Mouse (Mus musculus): Measurements from ENCODE around the gene Zdhhc5. TPM values are rescaled to one million over a fixed set of nuclear protein-coding genes. Genes with fewer than 3 reads are reported as not detected.

The Zdhhc5 gene
- 29.0 TPM for polyA plus RNA-seq (2017; shearing (Covaris generic))

DNA sequence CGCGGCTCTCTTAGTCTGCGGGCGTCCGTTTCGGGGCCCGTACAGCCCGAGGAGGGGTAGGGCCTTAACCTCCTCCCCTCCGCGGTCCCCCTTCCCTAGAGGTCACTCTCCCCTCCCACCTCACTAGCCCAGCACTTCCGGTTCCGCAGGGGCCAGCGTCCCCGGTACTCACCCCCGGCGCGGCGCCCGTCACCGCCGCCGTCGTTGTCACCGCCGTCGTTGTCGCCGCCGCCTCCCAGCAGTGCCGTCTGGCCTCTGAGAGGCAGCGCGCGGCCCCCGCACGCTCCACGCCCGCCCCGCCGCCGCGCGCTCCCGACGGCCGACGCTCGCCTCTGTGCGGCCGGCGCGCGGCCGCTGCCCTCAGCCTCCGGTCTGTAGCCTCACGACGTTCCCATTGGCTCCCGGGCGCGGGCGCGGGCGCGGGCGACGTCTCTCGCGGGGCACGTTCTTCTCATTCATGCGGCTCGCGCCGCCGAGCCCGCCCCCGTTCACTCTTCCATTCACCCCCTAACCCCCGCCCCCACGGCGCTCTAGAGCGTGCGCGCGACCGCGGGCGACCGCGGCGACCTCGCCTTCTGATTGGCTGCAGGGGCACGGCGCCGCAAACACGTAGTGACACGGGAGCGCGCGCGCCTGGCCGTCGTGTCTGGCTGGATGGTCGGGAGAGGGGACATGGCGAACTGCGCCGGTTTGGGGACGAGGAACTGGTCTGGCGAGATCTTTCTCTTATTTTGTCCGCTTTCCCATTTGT, at the start of gene Zdhhc5:
TSS of gene Zdhhc5 (minus strand) at position 370 of the 751 bp plus-strand sequence.

DNA sequence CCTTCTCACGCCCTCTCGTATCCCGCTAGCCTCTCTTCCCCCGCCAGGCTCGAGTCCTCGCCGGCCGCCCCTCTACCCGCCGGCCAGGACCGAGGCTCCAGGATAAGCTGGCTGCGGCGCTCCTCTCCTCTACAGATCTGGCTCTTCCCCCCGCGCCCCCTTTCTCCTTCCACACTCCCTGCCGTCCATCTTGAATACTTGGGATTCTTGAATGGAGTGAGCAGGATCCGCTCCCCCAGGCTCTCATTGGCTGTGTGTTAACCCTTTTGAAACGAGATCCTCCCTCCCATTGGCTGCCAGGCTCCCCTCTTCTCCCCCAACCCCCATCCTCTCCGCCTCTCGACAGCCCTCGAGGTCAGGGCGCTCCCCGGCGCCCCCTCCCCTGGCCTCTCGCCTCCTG, 28.6 kb upstream of the Zdhhc5 start, which contains the start of gene Gm19426:
TSS of gene Gm19426 (minus strand) at position 95 of the 400 bp plus-strand sequence.

GRCm38 (mm10) chr2:84733579-84734300, 18.8 kb upstream of the Zdhhc5 start, which contains the start of gene Ypel4:
Gene Ypel4 (plus strand): TSS chr2:84734058.

GRCm38 (mm10) chr2:84727172-84727858, 12.3 kb upstream of the Zdhhc5 start, which contains the start of gene Clp1:
Gene Clp1 (minus strand): TSS chr2:84727350.

GRCm38 (mm10) chr2:84679016-84679415, 36.0 kb downstream of the Zdhhc5 start, which contains the start of gene Tmx2:
Gene Tmx2 (minus strand): TSS chr2:84679140.

GRCm38 (mm10) chr2:84677968-84678880, 36.8 kb downstream of the Zdhhc5 start, which contains the start of the genes Gm28635 and Med19:
Gene Gm28635 (minus strand): TSS chr2:84678041.
Gene Med19 (plus strand): TSS chr2:84678402.

DNA sequence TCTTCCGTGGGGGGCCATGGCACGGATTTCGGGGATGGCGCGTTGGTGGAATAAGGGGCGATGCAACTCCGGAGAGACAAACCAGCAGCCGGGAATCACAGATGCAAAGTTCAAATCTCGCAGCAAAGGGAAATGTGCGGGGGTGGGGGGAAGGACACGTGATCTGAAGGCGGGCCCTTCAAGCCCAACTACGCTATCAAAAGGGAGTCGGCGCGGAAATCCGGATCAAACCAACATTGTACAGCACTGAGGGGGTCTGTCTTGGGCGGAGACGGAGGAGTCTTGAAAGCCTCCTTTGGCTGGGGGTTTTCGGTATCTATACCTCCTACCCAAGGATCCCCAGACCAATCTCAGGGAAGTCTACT, 44.4 kb downstream of the Zdhhc5 start, which contains the start of gene Selenoh:
TSS of gene Selenoh (minus strand) at position 202 of the 365 bp plus-strand sequence.

GRCm38 (mm10) chr2:84658806-84659205, 56.2 kb downstream of the Zdhhc5 start, which contains the start of gene Btbd18:
Gene Btbd18 (plus strand): TSS chr2:84659079.

GRCm38 (mm10) chr2:84650464-84651195, 64.3 kb downstream of the Zdhhc5 start, which contains the start of gene Ctnnd1:
Gene Ctnnd1 (minus strand): TSS chr2:84650765.

Other genes with a start within 250 kb of the Zdhhc5 start
- 9.9 TPM for gene Tfpi, start 238.4 kb downstream of the Zdhhc5 start, polyA plus RNA-seq (2017; shearing (Covaris generic))
- 4.3 TPM for gene Ctnnd1, start 64.4 kb downstream of the Zdhhc5 start, polyA plus RNA-seq (2017; shearing (Covaris generic))
- 0.16 TPM for gene Btbd18, start 56.1 kb downstream of the Zdhhc5 start, polyA plus RNA-seq (2017; shearing (Covaris generic))
- gene Selenoh, start 44.4 kb downstream of the Zdhhc5 start, polyA plus RNA-seq (2017; shearing (Covaris generic)): 88.2 TPM
- not detected for gene Gm28635, start 37.1 kb downstream of the Zdhhc5 start, polyA plus RNA-seq (2017; shearing (Covaris generic))
- 37.8 TPM for gene Med19, start 36.8 kb downstream of the Zdhhc5 start, polyA plus RNA-seq (2017; shearing (Covaris generic))
- 122 TPM for gene Tmx2, start 36.0 kb downstream of the Zdhhc5 start, polyA plus RNA-seq (2017; shearing (Covaris generic))
- gene Clp1, start 12.2 kb upstream of the Zdhhc5 start, polyA plus RNA-seq (2017; shearing (Covaris generic)): 68.6 TPM
- 3.9 TPM for gene Ypel4, start 18.9 kb upstream of the Zdhhc5 start, polyA plus RNA-seq (2017; shearing (Covaris generic))
- gene Gm19426, start 28.5 kb upstream of the Zdhhc5 start, polyA plus RNA-seq (2017; shearing (Covaris generic)): not detected
- not detected for gene Serping1, start 60.3 kb upstream of the Zdhhc5 start, polyA plus RNA-seq (2017; shearing (Covaris generic))
- gene Ube2l6, start 83.6 kb upstream of the Zdhhc5 start, polyA plus RNA-seq (2017; shearing (Covaris generic)): 74.0 TPM
- gene Smtnl1, start 107.5 kb upstream of the Zdhhc5 start, polyA plus RNA-seq (2017; shearing (Covaris generic)): not detected
- gene Timm10, start 111.8 kb upstream of the Zdhhc5 start, polyA plus RNA-seq (2017; shearing (Covaris generic)): 33.3 TPM
- gene Slc43a1, start 123.7 kb upstream of the Zdhhc5 start, polyA plus RNA-seq (2017; shearing (Covaris generic)): 7.9 TPM
- gene Rtn4rl2, start 171.5 kb upstream of the Zdhhc5 start, polyA plus RNA-seq (2017; shearing (Covaris generic)): not detected
- 11.6 TPM for gene Slc43a3, start 221.4 kb upstream of the Zdhhc5 start, polyA plus RNA-seq (2017; shearing (Covaris generic))

All from inflammation-experienced regulatory T-cells, adult 16 weeks (primary cell).